Mouse (Mus musculus): ENCODE results near the gene Prc1. TPM values are rescaled to one million over a fixed set of nuclear protein-coding genes. Genes with fewer than 3 reads are reported as not detected.

The Prc1 gene
- polyA plus RNA-seq, 1 experiment from 2014 or later = 102 TPM

GRCm38 (mm10) chr7:80261372-80261990 is 32.8 kb upstream of the Prc1 start:
- peak; percentile 75 for ATAC-seq
- WGBS = under 1% methylated on average over 31 of the region's 32 CpGs
- H3K27me3 ChIP-seq (replicated peaks; ENCODE audit: control insufficient read depth, insufficient read depth, low read length) = no peaks in the 10 kb centered on the region
- peaks cover 9% of the 10 kb centered on the region for H3K4me1 ChIP-seq (ENCODE audit: control insufficient read depth, insufficient read depth, low read length)
- no peaks in the 10 kb centered on the region for H3K9me3 ChIP-seq (ENCODE audit: control insufficient read depth, low read length)
- H3K27ac ChIP-seq (ENCODE audit: low read length) = peak overlapping the region; percentile 80
- peak overlapping the region; percentile 88 for H3K9ac ChIP-seq (ENCODE audit: low read depth, low read length)
- H3K4me3 ChIP-seq (ENCODE audit: low read length) = peak overlapping the region; percentile 83
- H3K36me3 ChIP-seq (ENCODE audit: control insufficient read depth, insufficient read depth, low read length) = peaks cover 7% of the 10 kb centered on the region
- H3K4me2 ChIP-seq (ENCODE audit: low read depth, low read length) = peak overlapping the region; percentile 87

- H3K4me2 ChIP-seq (ENCODE audit: low read depth, low read length) = no peak overlapping the region
- H3K27ac ChIP-seq (ENCODE audit: low read length) = no peak overlapping the region
- no peak for ATAC-seq
- H3K4me3 ChIP-seq (ENCODE audit: low read length) = no peak overlapping the region
- H3K9me3 ChIP-seq (ENCODE audit: control insufficient read depth, low read length) = no peaks in the 10 kb centered on the region
- peaks cover 11% of the 10 kb centered on the region for H3K36me3 ChIP-seq (ENCODE audit: control insufficient read depth, insufficient read depth, low read length)
- H3K4me1 ChIP-seq (ENCODE audit: control insufficient read depth, insufficient read depth, low read length) = peaks cover 16% of the 10 kb centered on the region
- no peaks in the 10 kb centered on the region for H3K27me3 ChIP-seq (replicated peaks; ENCODE audit: control insufficient read depth, insufficient read depth, low read length)
- WGBS = 94% methylated on average over 12 of the region's 12 CpGs
- no peak overlapping the region for H3K9ac ChIP-seq (ENCODE audit: low read depth, low read length)
Measured at GRCm38 (mm10) chr7:80264606-80265005, 29.6 kb upstream of the Prc1 start.

- Histone ChIP-seq H3K9ac (ENCODE audit: low read depth, low read length) (no peak overlapping the region), H3K27me3 (replicated peaks; ENCODE audit: control insufficient read depth, insufficient read depth, low read length) (no peaks in the 10 kb centered on the region), H3K4me1 (ENCODE audit: control insufficient read depth, insufficient read depth, low read length) (peaks cover 12% of the 10 kb centered on the region), H3K27ac (ENCODE audit: low read length) (no peak overlapping the region), H3K4me3 (ENCODE audit: low read length) (no peak overlapping the region), H3K36me3 (ENCODE audit: control insufficient read depth, insufficient read depth, low read length) (peaks cover 11% of the 10 kb centered on the region), H3K9me3 (ENCODE audit: control insufficient read depth, low read length) (no peaks in the 10 kb centered on the region), H3K4me2 (ENCODE audit: low read depth, low read length) (no peak overlapping the region)
- ATAC-seq = no peak
- WGBS = 70% methylated on average over 1 of the region's 1 CpGs
Measured at GRCm38 (mm10) chr7:80267764-80268163, 26.5 kb upstream of the Prc1 start.

GRCm38 (mm10) chr7:80268897-80269750 is 25.1 kb upstream of the Prc1 start, which contains the start of gene Vps33b:
Gene Vps33b (plus strand): TSS chr7:80269649.
- Histone ChIP-seq H3K36me3 (ENCODE audit: control insufficient read depth, insufficient read depth, low read length) (peaks cover 12% of the 10 kb centered on the region), H3K4me2 (ENCODE audit: low read depth, low read length) (peak within 1 kb of the TSS; percentile 84), H3K4me3 (ENCODE audit: low read length) (peak within 1 kb of the TSS; percentile 79), H3K27ac (ENCODE audit: low read length) (peak within 1 kb of the TSS; percentile 65), H3K4me1 (ENCODE audit: control insufficient read depth, insufficient read depth, low read length) (peaks cover 12% of the 10 kb centered on the region), H3K9ac (ENCODE audit: low read depth, low read length) (peak within 1 kb of the TSS; percentile 86), H3K27me3 (replicated peaks; ENCODE audit: control insufficient read depth, insufficient read depth, low read length) (no peaks in the 10 kb centered on the region), H3K9me3 (ENCODE audit: control insufficient read depth, low read length) (no peaks in the 10 kb centered on the region)
- WGBS = 4% methylated on average over 21 of the region's 21 CpGs
- peak; percentile 96 for ATAC-seq

GRCm38 (mm10) chr7:80269751-80270255 is 24.4 kb upstream of the Prc1 start:
- WGBS = under 1% methylated on average over 23 of the region's 23 CpGs
- no peaks in the 10 kb centered on the region for H3K27me3 ChIP-seq (replicated peaks; ENCODE audit: control insufficient read depth, insufficient read depth, low read length)
- H3K4me2 ChIP-seq (ENCODE audit: low read depth, low read length) = peak overlapping the region; percentile 84
- peaks cover 14% of the 10 kb centered on the region for H3K36me3 ChIP-seq (ENCODE audit: control insufficient read depth, insufficient read depth, low read length)
- H3K4me1 ChIP-seq (ENCODE audit: control insufficient read depth, insufficient read depth, low read length) = peaks cover 12% of the 10 kb centered on the region
- peak; percentile 74 for ATAC-seq
- no peaks in the 10 kb centered on the region for H3K9me3 ChIP-seq (ENCODE audit: control insufficient read depth, low read length)
- H3K4me3 ChIP-seq (ENCODE audit: low read length) = peak overlapping the region; percentile 79
- H3K27ac ChIP-seq (ENCODE audit: low read length) = peak overlapping the region; percentile 65
- H3K9ac ChIP-seq (ENCODE audit: low read depth, low read length) = peak overlapping the region; percentile 86

- Histone ChIP-seq H3K4me2 (ENCODE audit: low read depth, low read length) (no peak overlapping the region), H3K9ac (ENCODE audit: low read depth, low read length) (no peak overlapping the region), H3K4me1 (ENCODE audit: control insufficient read depth, insufficient read depth, low read length) (peaks cover 11% of the 10 kb centered on the region), H3K36me3 (ENCODE audit: control insufficient read depth, insufficient read depth, low read length) (peaks cover 23% of the 10 kb centered on the region), H3K27ac (ENCODE audit: low read length) (no peak overlapping the region), H3K9me3 (ENCODE audit: control insufficient read depth, low read length) (no peaks in the 10 kb centered on the region), H3K27me3 (replicated peaks; ENCODE audit: control insufficient read depth, insufficient read depth, low read length) (no peaks in the 10 kb centered on the region), H3K4me3 (ENCODE audit: low read length) (no peak overlapping the region)
- 92% methylated on average over 2 of the region's 2 CpGs for WGBS
- no peak for ATAC-seq
Measured at GRCm38 (mm10) chr7:80273456-80273855, 20.8 kb upstream of the Prc1 start.

- Histone ChIP-seq H3K9me3 (ENCODE audit: control insufficient read depth, low read length) (no peaks in the 10 kb centered on the region), H3K27ac (ENCODE audit: low read length) (no peak overlapping the region), H3K4me3 (ENCODE audit: low read length) (no peak overlapping the region), H3K27me3 (replicated peaks; ENCODE audit: control insufficient read depth, insufficient read depth, low read length) (no peaks in the 10 kb centered on the region), H3K4me1 (ENCODE audit: control insufficient read depth, insufficient read depth, low read length) (no peaks in the 10 kb centered on the region), H3K4me2 (ENCODE audit: low read depth, low read length) (no peak overlapping the region), H3K36me3 (ENCODE audit: control insufficient read depth, insufficient read depth, low read length) (peaks cover 23% of the 10 kb centered on the region), H3K9ac (ENCODE audit: low read depth, low read length) (no peak overlapping the region)
- no peak for ATAC-seq
- WGBS = 93% methylated on average over 4 of the region's 4 CpGs
Measured at GRCm38 (mm10) chr7:80276374-80276773, 17.9 kb upstream of the Prc1 start.

- H3K27me3 ChIP-seq (replicated peaks; ENCODE audit: control insufficient read depth, insufficient read depth, low read length) = no peaks in the 10 kb centered on the region
- no peak for ATAC-seq
- H3K4me1 ChIP-seq (ENCODE audit: control insufficient read depth, insufficient read depth, low read length) = no peaks in the 10 kb centered on the region
- 77% methylated on average over 10 of the region's 10 CpGs for WGBS
- no peak overlapping the region for H3K4me2 ChIP-seq (ENCODE audit: low read depth, low read length)
- peaks cover 23% of the 10 kb centered on the region for H3K36me3 ChIP-seq (ENCODE audit: control insufficient read depth, insufficient read depth, low read length)
- H3K9ac ChIP-seq (ENCODE audit: low read depth, low read length) = no peak overlapping the region
- H3K4me3 ChIP-seq (ENCODE audit: low read length) = no peak overlapping the region
- no peaks in the 10 kb centered on the region for H3K9me3 ChIP-seq (ENCODE audit: control insufficient read depth, low read length)
- no peak overlapping the region for H3K27ac ChIP-seq (ENCODE audit: low read length)
Measured at GRCm38 (mm10) chr7:80280032-80280431, 14.2 kb upstream of the Prc1 start.

- H3K9me3 ChIP-seq (ENCODE audit: control insufficient read depth, low read length) = no peaks in the 10 kb centered on the region
- no peak for ATAC-seq
- H3K4me2 ChIP-seq (ENCODE audit: low read depth, low read length) = no peak overlapping the region
- no peak overlapping the region for H3K9ac ChIP-seq (ENCODE audit: low read depth, low read length)
- H3K4me1 ChIP-seq (ENCODE audit: control insufficient read depth, insufficient read depth, low read length) = no peaks in the 10 kb centered on the region
- H3K27ac ChIP-seq (ENCODE audit: low read length) = no peak overlapping the region
- H3K36me3 ChIP-seq (ENCODE audit: control insufficient read depth, insufficient read depth, low read length) = peaks cover 21% of the 10 kb centered on the region; the same call in 1 of the 2 replicates
- H3K27me3 ChIP-seq (replicated peaks; ENCODE audit: control insufficient read depth, insufficient read depth, low read length) = no peaks in the 10 kb centered on the region
- WGBS = 89% methylated on average over 2 of the region's 2 CpGs
- no peak overlapping the region for H3K4me3 ChIP-seq (ENCODE audit: low read length)
Measured at GRCm38 (mm10) chr7:80280998-80281397, 13.3 kb upstream of the Prc1 start.
